Mouse (Mus musculus): ENCODE measurements around the gene Umodl1.

DNA sequence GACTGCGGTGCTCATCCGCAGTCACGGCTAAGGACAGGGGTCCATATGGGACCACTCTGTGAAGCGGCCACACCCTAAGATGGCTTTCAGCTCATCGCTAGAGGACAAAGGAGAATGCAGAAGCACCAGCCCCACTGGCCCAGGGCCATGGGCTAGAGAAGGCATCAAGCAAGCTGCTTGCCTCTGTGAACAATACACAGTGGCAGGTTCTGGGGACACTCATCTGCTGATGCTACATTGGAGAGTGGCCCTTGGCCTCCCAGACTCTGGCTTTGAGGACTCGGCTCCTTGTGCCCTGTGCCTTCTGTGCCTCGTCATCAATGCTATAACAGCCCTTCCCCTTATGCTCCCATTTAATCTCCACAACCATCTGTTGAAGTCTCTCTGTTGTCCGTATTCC is 66.8 kb downstream of the Umodl1 start:
- TF ChIP-seq CTCF (IDR thresholded peaks at IDR 0.05; ENCODE audit: low read depth): no peak
- TF ChIP-seq EP300 (optimal IDR thresholded peaks at IDR 0.05): no peak
